In the genomic region with DNA sequence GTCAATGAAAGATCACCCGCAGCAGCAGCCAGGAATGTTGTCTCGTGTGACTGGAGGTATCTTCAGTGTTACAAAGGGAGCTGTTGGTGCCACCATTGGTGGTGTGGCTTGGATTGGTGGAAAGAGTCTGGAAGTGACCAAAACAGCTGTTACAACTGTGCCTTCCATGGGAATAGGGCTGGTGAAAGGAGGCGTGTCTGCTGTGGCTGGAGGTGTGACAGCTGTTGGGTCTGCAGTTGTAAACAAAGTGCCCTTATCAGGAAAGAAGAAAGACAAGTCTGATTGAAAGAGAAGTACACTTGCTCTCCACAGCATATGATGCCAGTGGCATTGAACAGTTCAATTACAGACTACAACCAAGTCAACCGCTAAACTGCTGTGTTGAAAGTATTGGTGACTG, we compare ENCODE assay signal across 21 mouse cellular contexts. TPM values are rescaled to one million over a fixed set of nuclear protein-coding genes. Genes with fewer than 3 reads are reported as not detected.
DNase-seq lines count a peak whose midpoint lies in the region; ATAC-seq and TF ChIP-seq lines count a peak whose summit lies in the region.
"Had no signal": no experiment of that assay in that cellular context is flagged by ENCODE, and none has a peak within 500 bp of the region (broad histone marks: within the 10 kb centered on the region; RNA-seq: fewer than 3 reads in every experiment).

No protein-coding gene starts in this region.

- no peak overlapping the region for H3K4me3 ChIP-seq in limb, embryonic 14.5 days (replicated peaks; ENCODE audit: low read length)
- H3K4me3 ChIP-seq in limb, embryonic 10.5 days, result no peak overlapping the region
- no peak overlapping the region for H3K4me3 ChIP-seq in myocyte

- TF ChIP-seq POLR2A in limb, embryonic 14.5 days (IDR thresholded peaks at IDR 0.05; ENCODE audit: borderline replicate concordance, extremely low read depth, insufficient read depth, insufficient read length), result no peak
- no peak for TF ChIP-seq POLR2A in myocyte (IDR thresholded peaks at IDR 0.05; ENCODE audit: insufficient read length, low read depth)

- no peaks in the 10 kb centered on the region for H3K9me3 ChIP-seq in limb, embryonic 14.5 days (ENCODE audit: control insufficient read depth, low read length)
- H3K9me3 ChIP-seq in limb, embryonic 10.5 days (replicated peaks), result no peaks in the 10 kb centered on the region
- H3K9me3 ChIP-seq: G1E had no signal

- WGBS in limb, embryonic 14.5 days, result 90% methylated on average over 4 of the region's 4 CpGs
- WGBS in limb, embryonic 10.5 days, result 83% methylated on average over 4 of the region's 4 CpGs

- no peak overlapping the region for H3K9ac ChIP-seq in limb, embryonic 14.5 days (ENCODE audit: low read depth, low read length, severe bottlenecking)

- peaks cover 36% of the 10 kb centered on the region for H3K79me2 ChIP-seq in myocyte (ENCODE audit: control insufficient read depth, insufficient read depth)

- 0 out of 2 replicates have a peak, but pooled peaks have one; percentile 37 for ATAC-seq in limb, embryonic 14.5 days (ENCODE audit: low FRiP score, low read depth)
- ATAC-seq: activated CD4-positive, CD25-positive, alpha-beta regulatory T cell, adult 4 months; CD4-positive, CD25-positive, alpha-beta regulatory T cell, adult 4 months; Patski had no signal

- no peak overlapping the region for H3ac ChIP-seq in myocyte (ENCODE audit: control insufficient read depth, insufficient read length)

- H3K27ac ChIP-seq in limb, embryonic 14.5 days (replicated peaks; ENCODE audit: low read depth, low read length), result no peak overlapping the region
- no peak overlapping the region for H3K27ac ChIP-seq in limb, embryonic 10.5 days

- no peaks in the 10 kb centered on the region for H3K27me3 ChIP-seq in limb, embryonic 14.5 days (ENCODE audit: control insufficient read depth, insufficient read depth, low read length)
- no peaks in the 10 kb centered on the region for H3K27me3 ChIP-seq in limb, embryonic 10.5 days (ENCODE audit: low read depth, poor library complexity, severe bottlenecking)
- no peaks in the 10 kb centered on the region for H3K27me3 ChIP-seq in myocyte (ENCODE audit: control insufficient read depth, insufficient read depth, insufficient read length)
- H3K27me3 ChIP-seq: CH12.LX, Patski had no signal

- peak; percentile 84 for DNase-seq in heart, adult 11 months
- DNase-seq in heart, postnatal 4 days, result no peak
- no peak for DNase-seq in limb, embryonic 14.5 days (ENCODE audit: low spot score)
- no peak for DNase-seq in limb, embryonic 10.5 days (ENCODE audit: low spot score)
- DNase-seq in adrenal gland, postnatal 10 days, result no peak
- DNase-seq: adrenal gland, adult 2 months; adrenal gland, adult 8-10 months; adrenal gland, postnatal 14 days; adrenal gland, postnatal 25 days; adrenal gland, postnatal 36 days; B cell, adult 2 months; cerebellum, adult 11 months; cerebellum, adult 11-12 months; cerebellum, adult 18-20 months; cerebellum, adult 2 months had no signal

- no peaks in the 10 kb centered on the region for H3K4me1 ChIP-seq in limb, embryonic 14.5 days (ENCODE audit: control insufficient read depth, insufficient read depth, low read length)
- no peaks in the 10 kb centered on the region for H3K4me1 ChIP-seq in limb, embryonic 10.5 days

- no peak overlapping the region for H3K4me2 ChIP-seq in limb, embryonic 14.5 days (replicated peaks; ENCODE audit: low read depth, low read length, severe bottlenecking)
- H3K4me2 ChIP-seq in myocyte (ENCODE audit: low read depth), result no peak overlapping the region

- peaks cover 68% of the 10 kb centered on the region for H3K36me3 ChIP-seq in limb, embryonic 14.5 days (ENCODE audit: control insufficient read depth, insufficient read depth, low read length)
- peaks cover 74% of the 10 kb centered on the region for H3K36me3 ChIP-seq in limb, embryonic 10.5 days
- peaks cover 45% of the 10 kb centered on the region for H3K36me3 ChIP-seq in myocyte (ENCODE audit: control insufficient read depth, insufficient read depth)

TF ChIP-seq in myocyte, 11 proteins besides CTCF, POLR2A, EP300 and RAD21:
- TF ChIP-seq MYOG (IDR thresholded peaks at IDR 0.05; ENCODE audit: control insufficient read depth in 1 of 3, insufficient read depth in 1 of 3, insufficient read length in 2 of 3, low read depth in 2 of 3) (peak; percentile 76 to 96 (median 86)), POLR2AphosphoS2 (IDR thresholded peaks at IDR 0.05; ENCODE audit: insufficient read length, low read depth) (no peak), TCF12 (IDR thresholded peaks at IDR 0.05; ENCODE audit: insufficient read depth, poor library complexity, severe bottlenecking) (peak; percentile 27), E2F4 (IDR thresholded peaks at IDR 0.05; ENCODE audit: insufficient read depth) (no peak), MYOD1 (IDR thresholded peaks at IDR 0.05; ENCODE audit: control insufficient read depth in 1 of 3, insufficient read length in 2 of 3, low read depth in 2 of 3) (peak in 2 of 3 experiments; percentile 91 to 94), TCF3 (IDR thresholded peaks at IDR 0.05; ENCODE audit: insufficient read length, low read depth) (peak; percentile 58), REST (IDR thresholded peaks at IDR 0.05; ENCODE audit: insufficient read depth, insufficient read length) (no peak), USF1 (IDR thresholded peaks at IDR 0.05; ENCODE audit: low read depth) (no peak), CEBPB (IDR thresholded peaks at IDR 0.05; ENCODE audit: insufficient read depth, poor library complexity, severe bottlenecking) (no peak), MAX (IDR thresholded peaks at IDR 0.05; ENCODE audit: low read depth) (no peak), SRF (IDR thresholded peaks at IDR 0.05; ENCODE audit: control insufficient read depth, insufficient read length, low read depth) (peak; percentile 75)
TF ChIP-seq in myocyte: peak in this region for 5.

RNA-seq across cellular contexts. Expression of gene Tmem263, which starts 12.0 kb away (rescaled TPM):
- total RNA-seq in heart, postnatal 4 days (2021), result 10 to 100 TPM; 33.1 to 33.4 TPM
- polyA plus RNA-seq in limb, embryonic 14.5 days (2012; rRNA removed), result 27.5 and 29.1 TPM in 2 replicates
- polyA plus RNA-seq in limb, embryonic 14.5 days (2014; fragmentation: Nextera tagmentation; extraction: Ambion mirVana), result 83.7 and 87.4 TPM in 2 replicates
- polyA plus RNA-seq in limb, embryonic 10.5 days (2016; fragmentation: Nextera tagmentation; extraction: Ambion mirVana), result 46.0 and 75.8 TPM in 2 replicates
- polyA plus RNA-seq in myocyte (2012; fragmentation: generic; extraction: Trizol), result 12.6 TPM
- 10 to 100 TPM; 22.5 to 24.7 TPM for total RNA-seq in adrenal gland, postnatal 10 days (2021)

RNA-seq across cellular contexts. Expression of gene Fhl4, which starts 12.1 kb away (rescaled TPM):
- 1 to 10 TPM in 1 of 2 experiments, under 1 TPM in 1; 0.79 to 1.1 TPM for total RNA-seq in heart, postnatal 4 days (2021)
- polyA plus RNA-seq in limb, embryonic 14.5 days (2012; rRNA removed), result 0.75 and 1.0 TPM in 2 replicates
- polyA plus RNA-seq in limb, embryonic 14.5 days (2014; fragmentation: Nextera tagmentation; extraction: Ambion mirVana), result 1.3 and 1.6 TPM in 2 replicates
- 0.78 and 0.97 TPM in 2 replicates for polyA plus RNA-seq in limb, embryonic 10.5 days (2016; fragmentation: Nextera tagmentation; extraction: Ambion mirVana)
- polyA plus RNA-seq in myocyte (2012; fragmentation: generic; extraction: Trizol), result 0.24 TPM
- under 1 TPM; 0.51 to 0.73 TPM for total RNA-seq in adrenal gland, postnatal 10 days (2021)

RNA-seq across cellular contexts. Expression of gene Mterf2, which starts 13.4 kb away (rescaled TPM):
- 1 to 10 TPM; 7.2 to 9.0 TPM for total RNA-seq in heart, postnatal 4 days (2021)
- polyA plus RNA-seq in limb, embryonic 14.5 days (2012; rRNA removed), result 12.9 and 17.0 TPM in 2 replicates
- 17.2 and 19.0 TPM in 2 replicates for polyA plus RNA-seq in limb, embryonic 14.5 days (2014; fragmentation: Nextera tagmentation; extraction: Ambion mirVana)
- polyA plus RNA-seq in limb, embryonic 10.5 days (2016; fragmentation: Nextera tagmentation; extraction: Ambion mirVana), result 22.5 and 25.1 TPM in 2 replicates
- polyA plus RNA-seq in myocyte (2012; fragmentation: generic; extraction: Trizol), result 3.9 TPM
- total RNA-seq in adrenal gland, postnatal 10 days (2021), result 10 to 100 TPM in 1 of 2 experiments, 1 to 10 TPM in 1; 7.3 to 13.8 TPM
